Mouse (Mus musculus): ENCODE measurements around the gene Chil1.

Gene Chil1

DNA sequence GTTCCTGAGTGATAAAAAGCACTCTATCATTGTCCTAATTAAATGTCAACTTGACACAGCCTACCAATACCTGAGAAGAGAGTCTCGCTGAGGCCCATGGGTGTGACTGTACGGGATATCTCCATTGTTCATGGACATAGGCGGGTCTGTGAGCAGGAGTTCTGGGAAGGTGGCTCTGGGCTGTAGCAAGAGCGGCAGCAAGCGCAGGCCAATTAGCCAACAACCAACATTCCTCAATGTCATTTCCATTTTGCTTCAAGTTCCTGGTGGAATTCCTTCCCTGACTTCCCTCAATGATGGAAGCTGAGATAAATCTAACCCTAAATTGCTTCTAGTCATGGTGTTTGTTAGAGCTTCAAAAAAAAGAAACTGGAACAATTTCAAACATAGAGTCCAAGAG lies 4.0 kb upstream of the Chil1 start:
- no peak for DNase-seq

DNA sequence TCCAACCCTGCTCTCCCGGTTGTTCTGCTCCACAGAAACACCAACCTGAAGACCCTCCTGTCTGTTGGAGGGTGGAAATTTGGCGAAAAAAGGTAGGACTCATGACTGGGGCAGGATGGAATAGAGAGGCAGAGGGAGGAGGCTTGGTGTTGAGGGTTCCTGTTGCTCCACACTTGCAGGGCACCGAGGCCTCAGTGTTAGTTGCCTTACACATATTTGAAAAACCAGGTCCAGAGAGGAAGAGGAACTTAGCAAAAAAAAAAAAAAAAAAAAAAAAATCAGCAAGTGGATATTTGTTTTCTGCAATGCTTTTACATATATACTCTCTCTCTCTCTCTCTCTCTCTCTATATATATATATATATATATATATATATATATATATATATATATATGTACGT lies 2.1 kb downstream of the Chil1 start:
- no peak for DNase-seq

DNA sequence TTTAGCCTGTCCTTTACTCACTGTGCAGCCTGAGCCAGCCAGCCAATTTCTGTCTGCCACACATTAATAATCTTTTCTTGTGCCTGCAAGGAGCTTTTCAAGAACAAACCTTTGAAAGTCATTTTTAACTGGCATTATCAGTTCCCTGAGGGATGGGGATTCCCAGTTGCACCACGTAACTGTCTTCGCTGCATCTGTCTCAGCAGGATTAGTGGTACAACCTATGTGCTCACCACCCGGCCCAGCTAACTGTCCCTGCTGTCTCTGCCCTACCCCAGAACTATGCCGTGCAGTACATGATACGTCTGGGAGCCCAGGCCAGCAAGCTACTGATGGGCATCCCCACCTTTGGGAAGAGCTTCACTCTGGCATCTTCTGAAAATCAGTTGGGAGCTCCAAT lies 6.2 kb downstream of the Chil1 start:
- DNase-seq = no peak

DNA sequence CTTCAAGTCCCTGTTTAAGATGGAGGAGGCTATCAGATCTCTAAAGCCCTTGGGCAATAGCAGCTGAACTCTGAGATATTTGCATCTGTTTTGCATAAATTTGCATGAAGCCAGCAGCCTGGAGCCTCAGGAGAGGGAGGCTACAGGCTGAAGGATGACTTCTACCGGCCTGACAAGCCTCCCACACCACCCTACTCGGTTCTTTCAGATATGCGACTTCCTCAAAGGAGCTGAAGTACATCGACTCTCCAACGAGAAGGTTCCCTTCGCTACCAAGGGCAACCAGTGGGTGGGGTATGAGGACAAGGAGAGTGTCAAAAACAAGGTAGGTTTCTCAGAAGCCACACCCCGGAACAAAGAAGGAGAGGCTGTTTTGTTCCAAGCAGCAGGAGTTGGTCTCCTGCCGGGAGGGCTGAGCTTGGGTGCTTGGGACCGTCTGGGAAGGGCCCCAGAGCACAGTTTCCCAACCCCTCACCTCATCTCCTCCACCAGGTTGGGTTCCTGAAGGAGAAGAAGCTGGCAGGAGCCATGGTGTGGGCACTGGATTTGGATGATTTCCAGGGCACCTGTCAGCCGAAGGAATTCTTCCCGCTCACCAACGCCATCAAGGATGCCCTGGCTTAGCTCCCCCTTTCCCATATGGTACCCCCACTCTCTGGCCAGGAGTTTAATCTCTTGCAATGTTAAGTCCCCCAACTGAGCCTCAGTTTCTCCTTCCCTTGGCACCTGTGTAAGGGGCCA lies 7.2 kb downstream of the Chil1 start:
- DNase-seq = no peak

DNA sequence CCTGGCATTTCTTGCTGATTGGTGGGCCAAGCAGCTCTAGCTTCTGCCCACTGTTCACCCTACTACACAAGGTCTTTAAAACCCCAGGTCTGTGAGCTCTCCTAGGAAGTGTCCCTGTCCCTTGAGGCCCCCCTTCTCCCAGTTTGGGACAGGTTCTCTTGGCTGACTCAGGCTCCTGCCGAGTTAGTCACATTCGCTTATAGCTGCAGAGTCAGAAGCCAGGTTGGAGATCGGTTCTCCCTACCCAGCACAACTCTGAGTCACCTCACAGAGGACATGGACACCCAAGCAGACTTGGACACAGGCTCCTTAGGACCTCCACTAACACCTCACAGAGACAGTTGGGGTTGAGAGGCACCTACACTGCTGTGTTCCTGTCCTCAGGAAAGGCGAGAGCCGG lies 9.2 kb downstream of the Chil1 start:
- no peak for DNase-seq

DNA sequence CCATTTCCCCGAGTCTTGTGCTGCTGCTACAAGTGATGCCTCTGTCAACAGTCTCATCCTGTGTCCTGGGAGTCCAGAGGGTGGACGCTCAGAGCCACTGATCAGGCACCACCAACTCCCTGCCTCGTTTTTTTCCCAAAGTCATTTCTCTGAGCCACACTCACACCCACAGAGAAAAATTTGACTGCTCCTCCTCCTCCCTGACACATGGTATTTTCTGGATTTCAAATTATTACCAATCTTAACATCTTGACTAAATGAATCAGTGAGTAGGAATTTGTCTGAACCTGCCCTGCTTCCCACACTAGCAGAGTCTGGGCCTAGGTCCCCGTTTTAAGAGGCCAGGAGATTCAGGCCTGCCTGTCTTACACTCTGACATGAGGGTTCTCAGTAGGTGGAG lies 10.0 kb downstream of the Chil1 start:
- no peak for DNase-seq

DNA sequence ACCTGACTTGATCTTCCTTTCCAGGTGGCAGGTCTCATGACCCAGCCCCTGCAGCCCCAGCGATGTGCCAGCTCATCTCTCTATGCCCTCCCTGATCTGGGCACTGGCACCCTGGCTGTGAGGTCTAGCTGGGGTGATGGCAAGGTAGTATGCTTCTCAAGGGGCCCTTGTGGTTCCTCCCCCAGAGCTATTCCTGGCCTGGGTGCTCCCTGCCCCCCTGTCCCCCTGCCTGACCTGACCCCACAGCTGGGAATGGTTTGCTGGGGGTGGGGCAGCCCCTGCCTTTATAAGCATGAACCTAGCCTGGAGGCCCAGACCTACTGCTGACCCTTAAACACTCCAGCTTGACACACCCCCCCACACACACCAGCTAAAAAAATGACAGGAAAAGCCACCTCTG lies 11.2 kb downstream of the Chil1 start, which contains the start of gene Mybph:
Gene Mybph (plus strand): TSS at position 323 of the 400 bp plus-strand sequence.
- DNase-seq = no peak

DNA sequence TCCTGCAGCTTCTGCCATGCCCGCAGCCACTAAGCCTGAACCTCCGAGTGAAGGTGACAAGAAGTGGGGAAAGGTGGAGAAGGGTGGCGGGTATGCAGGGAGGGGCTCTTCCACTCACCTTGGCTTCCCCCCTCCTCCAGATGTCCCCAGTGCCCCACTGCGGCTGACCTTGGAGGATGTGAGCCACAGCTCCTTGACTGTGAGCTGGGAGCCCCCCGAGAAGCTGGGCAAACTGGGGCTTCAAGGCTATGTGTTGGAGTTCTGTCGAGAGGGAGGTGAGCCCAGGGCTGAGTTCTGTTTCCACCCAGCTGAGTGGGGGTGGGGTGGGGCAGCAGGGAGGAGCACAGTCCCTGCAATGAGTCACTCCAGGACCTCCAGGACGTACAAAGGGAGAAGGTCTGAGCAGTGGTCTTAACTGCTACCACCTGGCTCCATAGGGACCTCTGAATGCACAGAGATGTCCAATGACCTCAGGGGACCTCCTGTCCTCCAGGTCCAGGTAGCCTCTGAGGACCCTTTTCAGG lies 11.8 kb downstream of the Chil1 start:
- DNase-seq = no peak

DNA sequence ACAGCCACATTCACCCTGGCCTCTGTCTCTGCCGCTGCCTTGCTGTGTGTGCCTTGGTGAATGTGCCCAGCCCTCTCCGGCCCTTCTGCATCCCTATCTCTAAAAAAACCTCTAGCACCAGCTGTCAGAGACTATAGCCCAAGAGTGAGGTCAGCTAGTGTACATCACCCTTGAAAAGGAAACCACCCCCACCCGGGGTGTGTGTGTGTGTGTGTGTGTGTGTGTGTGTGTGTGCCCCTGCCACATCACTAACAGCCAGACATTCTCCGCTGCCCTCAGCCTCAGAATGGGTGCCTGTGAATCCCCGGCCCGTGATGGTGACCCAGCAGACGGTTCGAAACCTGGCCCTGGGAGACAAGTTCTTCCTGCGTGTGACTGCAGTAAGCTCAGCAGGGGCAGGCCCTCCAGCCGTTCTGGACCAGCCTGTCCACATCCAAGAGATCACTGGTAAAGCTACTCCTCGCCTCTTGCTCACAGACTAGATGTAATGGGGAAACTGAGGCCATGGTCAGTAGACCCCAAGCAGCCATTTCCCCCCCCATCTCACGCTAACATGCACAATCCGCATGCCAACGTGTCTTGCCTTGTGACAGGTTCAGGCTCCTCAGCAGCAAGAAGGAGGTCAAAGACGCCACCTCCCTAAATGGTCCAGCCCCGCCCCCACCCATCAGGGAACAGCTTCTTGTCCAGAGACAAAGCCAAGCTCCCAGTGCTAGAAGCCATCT lies 12.5 kb downstream of the Chil1 start:
- no peak for DNase-seq

DNA sequence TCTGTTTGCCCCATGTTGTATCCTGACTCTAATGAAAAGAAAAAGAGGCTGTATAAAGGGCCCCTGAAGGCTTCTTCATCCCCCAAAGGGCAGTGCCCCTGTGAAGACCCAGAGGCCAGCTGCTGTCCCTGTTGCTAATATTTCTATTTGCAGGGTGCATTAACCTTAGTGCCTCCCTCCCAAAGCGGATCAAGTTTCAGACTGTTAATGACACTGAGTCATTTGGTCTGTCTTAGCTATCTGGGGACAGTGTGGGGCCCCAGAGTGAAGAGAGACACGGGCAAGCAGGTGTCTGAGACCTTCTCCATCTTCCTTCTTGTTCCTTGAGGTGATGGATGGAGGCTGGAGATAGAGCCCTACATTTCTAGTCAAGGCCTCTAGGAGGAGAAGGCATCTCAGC lies 13.1 kb downstream of the Chil1 start:
- DNase-seq = no peak

DNA sequence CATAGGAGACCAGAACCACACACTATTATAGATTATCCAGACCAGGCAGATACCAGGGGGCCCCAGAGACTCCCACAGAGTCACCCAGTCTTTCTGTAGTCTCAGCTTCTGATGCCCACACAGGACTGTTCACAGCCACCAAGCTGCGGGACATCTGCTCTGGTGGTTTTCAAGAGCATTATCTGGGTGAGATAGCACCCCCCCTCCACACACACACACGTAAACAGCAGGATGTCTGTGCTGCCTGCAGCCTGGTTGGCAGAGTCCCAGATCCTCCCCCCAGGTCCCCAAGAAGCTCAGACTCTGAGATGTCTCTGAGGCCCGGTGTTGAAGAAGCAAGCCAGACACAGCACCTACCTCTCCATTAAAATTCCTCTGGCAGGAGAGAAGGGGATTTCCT lies 13.6 kb downstream of the Chil1 start:
- no peak for DNase-seq

DNA sequence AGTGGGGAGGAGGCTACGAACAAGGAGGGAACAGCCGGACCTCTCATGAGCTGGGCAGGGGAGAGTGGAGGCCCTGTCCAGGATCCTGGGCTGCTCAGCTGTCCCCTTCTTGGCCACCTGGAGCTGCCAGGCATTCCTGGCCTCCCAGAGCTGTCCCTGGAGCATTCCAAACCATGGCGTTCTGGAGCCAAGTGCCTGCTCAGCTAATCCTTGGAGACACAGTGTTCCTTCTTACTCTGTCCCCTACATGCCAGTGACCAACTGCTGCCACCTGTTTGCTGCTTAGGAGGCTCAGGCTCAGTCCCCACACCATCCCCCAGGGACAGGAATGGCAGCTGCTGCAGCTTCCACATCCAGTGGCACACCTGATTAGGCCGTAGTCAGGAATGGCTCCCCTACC lies 14.0 kb downstream of the Chil1 start:
- DNase-seq = no peak

DNA sequence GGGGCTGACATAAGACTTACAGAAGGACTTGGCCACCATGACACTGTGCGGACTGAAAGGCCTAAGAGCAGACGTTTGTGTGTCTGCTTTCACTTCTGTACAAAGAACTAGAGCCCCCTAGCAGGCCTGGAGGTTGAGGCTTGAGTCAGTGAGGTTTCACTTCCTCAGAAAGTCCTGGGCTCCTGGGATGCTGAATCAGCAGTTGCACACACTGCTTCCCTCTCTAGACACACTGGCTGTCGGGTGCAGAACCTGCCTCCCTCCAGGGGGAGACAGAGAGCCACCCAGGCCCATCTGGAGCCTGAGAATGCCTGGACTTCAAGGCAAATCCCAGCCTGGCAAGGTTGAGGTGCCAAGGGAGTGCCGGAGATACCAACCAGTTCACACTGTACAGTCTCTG lies 14.4 kb downstream of the Chil1 start:
- peak; percentile 56 for DNase-seq

DNA sequence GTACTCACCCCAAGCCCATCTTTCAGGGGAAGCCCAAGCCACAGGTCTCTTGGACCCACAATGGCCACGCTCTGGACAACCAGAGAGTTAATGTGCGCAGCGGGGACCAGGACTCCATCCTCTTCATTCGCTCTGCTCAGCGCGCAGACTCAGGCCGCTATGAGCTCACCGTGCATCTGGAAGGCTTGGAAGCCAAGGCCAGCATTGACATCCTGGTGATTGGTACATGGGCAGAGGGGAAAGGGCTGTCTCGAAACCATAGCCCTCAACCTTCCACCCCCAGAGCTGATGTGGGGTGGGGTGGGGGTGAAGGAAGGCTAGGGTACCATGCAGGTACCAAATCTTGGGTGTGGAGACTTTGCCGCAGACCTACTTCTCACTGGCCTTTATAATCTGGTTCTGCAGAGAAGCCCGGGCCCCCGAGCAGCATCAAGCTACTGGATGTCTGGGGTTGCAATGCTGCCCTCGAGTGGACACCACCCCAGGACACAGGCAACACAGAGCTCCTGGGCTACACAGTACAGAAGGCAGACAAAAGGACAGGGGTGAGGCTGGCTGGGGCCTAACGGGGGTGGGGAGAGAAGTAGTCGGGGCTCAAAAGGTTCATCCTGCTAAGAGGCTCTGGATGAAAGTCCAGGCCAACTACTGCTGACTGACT lies 15.5 kb downstream of the Chil1 start:
- DNase-seq = no peak

DNA sequence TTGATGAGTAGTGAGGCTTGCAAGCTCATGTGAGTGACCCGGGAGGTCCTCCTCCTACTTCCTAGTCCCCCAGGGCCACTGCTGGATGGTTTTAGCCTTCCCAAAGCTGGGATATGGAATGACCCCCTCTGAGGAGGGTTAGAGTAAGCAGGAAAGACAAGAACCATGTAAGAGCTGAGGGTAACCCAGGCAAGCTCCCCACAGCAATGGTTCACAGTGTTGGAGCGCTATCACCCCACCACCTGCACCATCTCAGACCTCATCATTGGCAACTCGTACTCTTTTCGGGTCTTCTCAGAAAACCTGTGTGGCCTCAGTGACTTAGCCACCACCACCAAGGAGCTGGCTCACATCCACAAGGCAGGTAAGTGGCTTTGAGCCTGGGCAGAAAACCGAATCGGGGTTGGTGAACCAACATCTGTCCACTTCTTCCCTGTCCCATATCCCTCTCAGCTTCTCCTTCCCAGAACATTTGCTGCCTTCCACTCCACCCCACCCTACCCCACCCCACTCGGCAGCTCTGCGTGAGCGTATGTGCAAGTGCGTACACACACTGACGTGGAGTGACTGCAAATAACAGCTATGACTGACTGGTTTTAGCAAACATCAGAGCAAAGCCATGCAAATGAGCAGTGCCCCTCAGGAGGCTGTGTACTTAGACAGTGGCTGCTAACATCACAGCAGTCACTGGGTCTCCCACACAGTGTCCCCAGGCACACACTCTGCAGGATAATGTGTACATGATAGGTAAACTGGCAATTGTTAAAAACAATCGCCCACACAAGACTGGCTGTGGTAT lies 16.4 kb downstream of the Chil1 start:
- no peak for DNase-seq

DNA sequence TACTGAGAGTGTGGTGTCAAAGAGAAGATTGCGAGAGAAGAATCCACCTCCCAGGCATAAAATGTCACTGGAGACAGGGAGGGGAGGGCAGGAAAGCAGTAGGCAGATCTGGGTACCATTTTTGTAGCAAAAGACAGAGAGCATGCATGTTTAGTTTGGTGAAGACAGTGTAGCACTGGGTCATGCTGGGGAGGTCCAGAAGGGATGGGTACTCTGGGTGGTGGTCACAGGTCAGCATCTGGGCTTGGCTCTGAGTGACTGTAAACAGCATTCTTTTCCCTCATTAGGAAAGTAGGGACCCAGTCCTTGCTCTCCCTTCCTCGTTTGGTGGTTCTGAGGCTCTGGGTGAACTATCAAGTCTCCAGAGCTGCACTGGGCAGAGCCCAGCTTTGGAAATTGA lies 18.5 kb downstream of the Chil1 start:
- DNase-seq = no peak

DNA sequence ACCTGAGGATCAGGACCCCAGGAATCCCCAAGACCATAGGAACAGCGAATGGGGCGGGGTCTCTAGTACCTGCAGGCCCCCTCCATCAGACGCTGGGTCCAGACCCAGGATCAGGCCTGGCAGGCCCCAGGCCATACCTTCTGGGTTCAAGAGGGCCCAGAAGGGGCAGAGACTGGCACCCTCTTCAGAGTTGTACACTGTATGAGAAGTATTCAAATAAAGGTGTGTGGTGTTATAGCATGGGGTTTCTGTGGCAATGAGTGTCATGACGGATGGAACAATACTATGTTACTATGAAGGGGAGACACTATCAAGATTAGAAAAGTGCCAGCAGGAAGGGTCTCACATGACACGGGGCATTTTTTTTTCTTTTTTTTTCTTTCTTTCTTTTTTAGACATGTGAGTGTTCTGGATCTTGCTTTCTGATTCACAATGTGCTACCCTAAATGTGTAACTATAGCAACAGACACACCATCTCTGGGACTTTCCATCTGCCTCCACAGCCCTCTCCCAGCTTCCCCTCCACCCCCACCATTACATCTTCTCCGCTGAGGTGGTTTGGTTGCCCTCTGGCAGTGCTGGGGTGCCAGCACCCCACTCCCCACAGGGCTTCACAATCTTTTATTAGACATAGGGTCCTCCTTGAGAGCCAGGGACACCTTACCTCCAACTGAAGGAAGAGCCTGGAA lies 19.2 kb downstream of the Chil1 start:
- no peak for DNase-seq

DNA sequence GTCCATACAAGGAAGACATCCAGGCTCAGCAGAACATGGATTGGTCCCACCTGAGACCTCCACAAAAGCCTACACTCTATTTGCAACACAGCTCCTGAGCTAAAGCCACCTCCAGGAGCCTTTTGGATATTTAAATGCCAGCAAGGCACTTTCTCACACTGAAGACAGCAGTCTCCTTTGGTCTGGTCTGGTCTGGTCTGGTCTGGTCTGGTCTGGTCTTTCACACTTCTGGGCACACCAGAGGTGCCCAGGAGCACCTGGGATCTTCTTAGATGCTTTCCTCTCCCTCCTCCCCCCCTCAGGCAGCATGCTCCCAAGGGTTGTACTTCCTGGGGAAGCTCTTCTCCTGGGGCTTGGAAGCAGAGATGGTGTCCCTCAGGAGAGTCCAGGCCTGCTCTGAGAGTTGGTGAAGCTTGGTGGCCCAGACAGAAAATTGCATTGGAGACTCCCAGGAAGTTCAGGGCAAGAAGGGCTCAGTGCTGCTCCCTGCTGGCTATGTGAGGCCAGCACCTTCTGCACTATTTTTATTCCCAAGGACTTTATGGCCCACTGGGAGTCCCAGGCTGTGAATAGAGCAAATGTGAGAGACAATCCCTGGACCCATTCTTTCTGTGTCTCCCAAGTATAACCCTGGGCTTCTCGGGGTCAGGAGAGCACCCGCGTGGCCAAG lies 19.9 kb downstream of the Chil1 start:
- peak; percentile 70 for DNase-seq

DNA sequence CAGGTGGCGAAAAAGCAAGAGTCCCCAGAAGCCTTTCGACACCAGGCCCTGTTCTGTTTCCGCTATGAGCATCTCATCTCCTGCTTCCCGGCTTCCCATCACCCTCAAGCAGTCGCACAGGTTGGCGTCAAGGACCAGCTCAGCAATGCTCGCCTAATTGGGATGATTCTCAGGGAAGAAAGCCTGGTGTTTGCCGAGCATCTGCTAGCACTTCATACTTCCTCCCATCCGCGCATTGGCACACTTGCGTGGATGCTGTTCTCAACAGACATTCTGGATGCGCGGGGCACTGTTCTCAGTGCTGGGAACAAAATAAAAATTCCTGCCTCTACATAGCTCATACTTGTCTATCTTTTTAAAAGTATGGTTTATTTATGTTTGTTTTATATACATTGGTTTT lies 22.3 kb downstream of the Chil1 start:
- DNase-seq = peak; percentile 42

DNA sequence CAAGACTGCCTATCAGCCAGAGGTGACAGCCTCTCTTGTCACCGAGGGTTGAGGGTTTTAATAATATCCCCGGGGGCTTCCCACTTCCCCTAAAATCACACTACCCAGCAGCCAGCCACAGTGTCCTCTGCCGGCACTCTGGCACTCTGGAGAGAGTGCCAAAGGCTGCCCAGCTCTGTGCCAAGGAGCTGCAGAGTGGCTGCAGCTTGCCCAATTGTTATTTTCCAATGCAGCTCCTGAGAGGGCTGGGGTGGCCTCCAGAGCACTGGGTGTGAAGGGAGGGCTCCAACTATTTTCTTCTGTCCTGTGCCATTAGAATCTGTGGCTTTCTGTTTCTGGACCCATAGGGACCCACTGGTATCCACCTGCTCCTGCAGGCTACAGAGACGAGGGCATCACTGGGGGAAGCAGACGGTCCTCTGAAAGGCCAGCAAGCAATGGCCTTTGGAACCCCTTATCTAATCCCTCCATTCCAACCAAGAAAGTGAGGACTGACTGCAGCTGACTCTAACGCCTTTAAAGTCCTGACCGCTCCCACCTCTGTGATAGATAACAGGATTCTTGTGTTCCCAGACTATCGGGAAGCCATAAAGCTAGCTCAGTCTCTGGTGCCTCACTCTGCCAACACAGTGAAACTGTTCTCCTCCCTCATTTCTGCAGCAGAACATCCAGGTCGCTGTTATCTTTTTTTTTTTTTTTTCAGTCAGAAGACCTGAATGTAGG lies 23.5 kb downstream of the Chil1 start:
- DNase-seq = no peak

DNA sequence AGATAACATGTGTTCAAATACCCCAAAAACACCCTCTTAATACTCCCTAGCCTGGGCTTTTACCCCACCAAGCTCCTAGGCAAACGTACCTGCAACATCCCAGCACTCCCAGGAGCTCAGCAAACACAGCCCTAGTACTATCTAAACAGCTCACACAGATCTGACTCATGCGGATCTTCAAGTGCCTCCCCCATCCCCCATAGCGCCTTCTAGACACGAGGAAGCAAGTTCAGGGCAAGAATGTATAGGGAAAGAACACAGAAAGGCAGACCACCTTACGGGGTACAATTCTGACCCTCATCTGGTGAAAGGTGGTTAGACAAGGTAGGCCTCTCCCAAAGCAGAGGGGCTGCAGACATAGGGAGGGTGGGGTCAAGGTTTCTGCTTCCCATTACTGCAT lies 24.1 kb downstream of the Chil1 start:
- no peak for DNase-seq
